Mouse (Mus musculus): ENCODE data around the gene Diras1.
"Not testable (repeated sequence)": the region's sequence is repeated elsewhere in the genome, so short reads cannot be mapped to it uniquely, and the experiment has no call there.

The Diras1 gene

GRCm38 (mm10) chr10:81025639-81026275 is at the start of gene Diras1:
TSS of gene Diras1 (minus strand) at chr10:81025662.
- no peak for DNase-seq (ENCODE audit: low read depth in 2 of 2, low spot score in 2 of 2)

- DNase-seq (ENCODE audit: low read depth in 2 of 2, low spot score in 2 of 2), result peak in 1 of 2 experiments; percentile 12
Observed at GRCm38 (mm10) chr10:81073464-81073863, 48.0 kb upstream of the Diras1 start.

- no peak for DNase-seq (ENCODE audit: low read depth in 2 of 2, low spot score in 2 of 2)
Observed at GRCm38 (mm10) chr10:81072290-81072689, 46.8 kb upstream of the Diras1 start.

- DNase-seq (ENCODE audit: low read depth in 2 of 2, low spot score in 2 of 2), result peak; percentile 94
Observed at GRCm38 (mm10) chr10:81069836-81070235, 44.4 kb upstream of the Diras1 start, which contains the start of gene Thop1. TSS of gene Thop1 (plus strand) at chr10:81070035.

GRCm38 (mm10) chr10:81068706-81069105 is 43.2 kb upstream of the Diras1 start:
- DNase-seq (ENCODE audit: low read depth in 2 of 2, low spot score in 2 of 2), result no peak

- not testable (repeated sequence) for DNase-seq (ENCODE audit: low read depth in 2 of 2, low spot score in 2 of 2)
Observed at GRCm38 (mm10) chr10:81064519-81064918, 39.1 kb upstream of the Diras1 start.

GRCm38 (mm10) chr10:81062710-81063109 is 37.2 kb upstream of the Diras1 start:
- DNase-seq (ENCODE audit: low read depth in 2 of 2, low spot score in 2 of 2), result no peak

GRCm38 (mm10) chr10:81059603-81060543 is 34.4 kb upstream of the Diras1 start, which contains the start of gene Sgta:
TSS of gene Sgta (minus strand) at chr10:81060181.
- DNase-seq (ENCODE audit: low read depth in 2 of 2, low spot score in 2 of 2), result peak; percentile 96 to 97

GRCm38 (mm10) chr10:81058896-81059295 is 33.4 kb upstream of the Diras1 start:
- DNase-seq (ENCODE audit: low read depth in 2 of 2, low spot score in 2 of 2), result no peak

- DNase-seq (ENCODE audit: low read depth in 2 of 2, low spot score in 2 of 2), result no peak
Observed at GRCm38 (mm10) chr10:81057406-81058130, 32.1 kb upstream of the Diras1 start.

- DNase-seq (ENCODE audit: low read depth in 2 of 2, low spot score in 2 of 2), result not testable (repeated sequence)
Observed at GRCm38 (mm10) chr10:81055802-81056340, 30.4 kb upstream of the Diras1 start.

- DNase-seq (ENCODE audit: low read depth in 2 of 2, low spot score in 2 of 2), result no peak
Observed at GRCm38 (mm10) chr10:81055169-81055568, 29.7 kb upstream of the Diras1 start.

- DNase-seq (ENCODE audit: low read depth in 2 of 2, low spot score in 2 of 2), result no peak
Observed at GRCm38 (mm10) chr10:81052577-81052976, 27.1 kb upstream of the Diras1 start.

GRCm38 (mm10) chr10:81051133-81051532 is 25.7 kb upstream of the Diras1 start:
- no peak for DNase-seq (ENCODE audit: low read depth in 2 of 2, low spot score in 2 of 2)

GRCm38 (mm10) chr10:81050645-81051044 is 25.2 kb upstream of the Diras1 start:
- DNase-seq (ENCODE audit: low read depth in 2 of 2, low spot score in 2 of 2), result no peak

GRCm38 (mm10) chr10:81045246-81045645 is 19.8 kb upstream of the Diras1 start:
- DNase-seq (ENCODE audit: low read depth in 2 of 2, low spot score in 2 of 2), result not testable (repeated sequence)

- DNase-seq (ENCODE audit: low read depth in 2 of 2, low spot score in 2 of 2), result peak; percentile 60 to 76
Observed at GRCm38 (mm10) chr10:81041458-81042175, 16.2 kb upstream of the Diras1 start.

GRCm38 (mm10) chr10:81036988-81037580 is 11.6 kb upstream of the Diras1 start, which contains the start of gene Slc39a3:
TSS of gene Slc39a3 (minus strand) at chr10:81037426.
- DNase-seq (ENCODE audit: low read depth in 2 of 2, low spot score in 2 of 2), result peak; percentile 93 to 95

- DNase-seq (ENCODE audit: low read depth in 2 of 2, low spot score in 2 of 2), result peak in 1 of 2 experiments; percentile 41
Observed at GRCm38 (mm10) chr10:81036251-81036650, 10.8 kb upstream of the Diras1 start.

GRCm38 (mm10) chr10:81033586-81033985 is 8.1 kb upstream of the Diras1 start:
- no peak for DNase-seq (ENCODE audit: low read depth in 2 of 2, low spot score in 2 of 2)
